Mouse (Mus musculus) heart, adult 8-10 months (tissue): Measurements from ENCODE around the gene Olfr175-ps1. TPM values are rescaled to one million over a fixed set of nuclear protein-coding genes. Genes with fewer than 3 reads are reported as not detected.

Source experiments
- DNase-seq: peaks from one replicate; pipeline ENCODE4 v3.0.0; 2022; ENCODE audit warnings: low spot score
- total RNA-seq, 4 experiments: library from RNA; stranded (reverse); gene quantifications; 2 replicates each; pipeline ENCODE4 v1.2.4; 2022

Gene Olfr175-ps1
- not detected for total RNA-seq

DNA sequence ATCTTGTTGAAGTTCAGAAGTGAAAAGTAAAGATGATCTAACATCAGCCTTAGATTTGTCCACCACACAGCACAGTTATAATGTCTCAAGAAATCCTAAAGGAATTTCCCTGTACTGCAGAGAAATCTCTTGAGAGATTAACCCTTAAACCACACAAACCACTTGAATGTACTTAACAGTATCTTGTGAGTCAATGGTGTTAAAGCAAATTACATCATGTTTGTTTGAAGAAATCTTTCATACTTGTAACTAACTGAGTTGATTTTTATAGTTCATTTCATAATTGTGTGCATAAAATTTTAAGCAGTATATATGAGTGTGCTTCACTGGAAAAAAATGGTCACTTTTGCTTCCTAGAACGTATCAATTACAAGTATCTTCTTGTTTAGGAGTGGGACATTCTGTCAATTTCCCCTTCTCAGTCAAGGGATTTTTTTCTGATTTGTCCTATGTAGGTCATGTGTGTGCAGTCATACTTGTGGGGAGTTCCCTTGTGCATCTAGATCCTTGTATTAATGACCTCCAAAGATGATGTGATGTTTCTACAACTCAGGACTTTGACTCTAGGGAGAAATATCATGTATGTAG, at the start of gene Olfr175-ps1:
Olfr175-ps1 (minus strand) TSS at position 51 of the 588 bp plus-strand sequence.
- DNase-seq = no peak

- DNase-seq = no peak
Observed at GRCm38 (mm10) chr16:58874668-58875067, 48.1 kb upstream of the Olfr175-ps1 start, which contains the start of gene Olfr177. Gene Olfr177 (minus strand): TSS chr16:58874768.

DNA sequence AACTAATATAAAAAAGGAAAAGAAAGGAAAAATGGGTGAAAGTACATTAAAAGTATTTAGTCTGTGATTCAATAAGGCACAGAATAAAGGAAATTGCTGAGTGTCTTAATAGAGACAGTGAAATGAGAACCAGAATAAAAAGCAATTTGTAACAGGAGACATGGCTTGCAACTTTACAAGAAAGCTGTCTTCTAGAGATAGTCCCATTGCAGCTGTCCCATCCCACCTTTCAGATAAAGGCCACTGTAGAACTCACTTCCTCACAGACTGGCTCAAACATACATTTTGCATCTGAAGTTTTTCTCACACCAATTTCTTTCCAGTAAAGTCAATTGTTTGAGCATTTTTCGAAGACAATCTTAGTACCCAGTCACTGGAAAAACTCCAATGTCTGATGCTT, 34.9 kb upstream of the Olfr175-ps1 start:
- DNase-seq = no peak

DNA sequence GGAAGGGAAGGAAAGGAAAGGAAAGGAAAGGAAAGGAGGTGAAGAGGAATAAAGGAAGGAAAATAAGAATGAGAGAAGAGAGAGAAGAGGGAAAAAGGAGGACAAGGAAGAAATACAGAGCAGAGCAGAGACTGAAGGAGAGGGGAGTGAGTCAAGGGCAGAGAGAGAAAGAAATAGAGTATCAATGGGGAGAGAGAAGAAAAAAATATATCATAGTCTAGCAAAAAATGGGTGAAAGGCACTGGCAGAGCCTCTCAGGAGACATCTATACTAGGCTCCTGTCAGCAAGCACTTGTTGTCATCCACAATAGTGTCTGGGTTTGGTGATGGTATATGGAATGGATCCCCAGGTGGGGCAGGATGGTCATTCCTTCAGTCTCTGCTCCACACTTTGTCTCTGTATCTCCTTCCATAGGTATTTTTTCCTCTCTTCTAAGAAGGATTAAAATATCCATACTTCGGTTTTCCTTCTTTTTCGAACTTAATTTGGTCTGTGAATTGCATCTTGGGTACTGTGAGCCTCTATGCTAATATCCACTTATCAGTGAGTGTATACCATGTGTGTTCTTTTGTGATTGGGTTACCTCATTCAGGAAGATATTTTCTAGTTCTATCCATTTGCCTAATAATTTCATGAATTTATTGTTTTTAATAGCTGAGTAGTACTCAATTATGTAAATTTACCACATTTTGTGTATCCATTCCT, 33.6 kb upstream of the Olfr175-ps1 start:
- DNase-seq = no peak

DNA sequence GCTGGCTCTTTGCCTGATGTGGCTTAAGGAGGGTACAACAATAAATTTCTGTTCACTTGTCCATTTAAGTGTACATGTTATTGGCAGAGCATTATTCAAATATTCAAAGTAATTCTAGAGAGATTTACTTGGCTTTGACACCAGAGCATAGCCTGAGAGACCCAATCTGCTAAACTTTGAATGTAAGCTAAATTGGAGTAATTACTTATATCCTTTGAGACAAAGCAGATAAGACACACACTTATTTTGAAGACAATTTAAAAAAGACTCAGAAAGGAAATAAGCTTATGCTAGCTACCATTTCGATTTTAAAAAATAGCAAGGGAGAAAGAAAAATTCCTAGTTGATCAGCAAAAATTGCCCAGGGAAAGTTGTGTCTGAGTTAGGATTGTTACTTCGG, 26.4 kb downstream of the Olfr175-ps1 start, which contains the start of gene Olfr173:
Olfr173 (minus strand) TSS at position 101 of the 400 bp plus-strand sequence.
- DNase-seq = no peak

Other genes starting within 250 kb of the Olfr175-ps1 start
- not detected for gene Gm813, start 209.8 kb downstream of the Olfr175-ps1 start, total RNA-seq
- not detected for gene E330017A01Rik, start 188.0 kb downstream of the Olfr175-ps1 start, total RNA-seq
- gene Cpox, start 156.5 kb downstream of the Olfr175-ps1 start, total RNA-seq = 10 to 100 TPM; 39.1 to 46.8 (median 41.3) TPM
- gene Gpr15, start 107.7 kb downstream of the Olfr175-ps1 start, total RNA-seq = not detected
- 10 to 100 TPM; 48.4 to 52.1 (median 49.0) TPM for gene Cldnd1, start 98.9 kb downstream of the Olfr175-ps1 start, total RNA-seq
- gene Olfr172, start 63.6 kb downstream of the Olfr175-ps1 start, total RNA-seq = not detected
- gene Olfr173, start 26.5 kb downstream of the Olfr175-ps1 start, total RNA-seq = not detected
- not detected for gene Olfr177, start 48.0 kb upstream of the Olfr175-ps1 start, total RNA-seq
- gene Olfr178, start 65.3 kb upstream of the Olfr175-ps1 start, total RNA-seq = not detected
- gene Olfr181, start 102.0 kb upstream of the Olfr175-ps1 start, total RNA-seq = not detected
- gene Olfr180, start 102.6 kb upstream of the Olfr175-ps1 start, total RNA-seq = not detected
- gene Olfr183, start 168.6 kb upstream of the Olfr175-ps1 start, total RNA-seq = not detected
- not detected for gene Olfr186, start 203.5 kb upstream of the Olfr175-ps1 start, total RNA-seq
- gene Olfr187, start 213.0 kb upstream of the Olfr175-ps1 start, total RNA-seq = not detected